In genomic region chr7:34400070-34400469, GRCm38 (mm10) we compare ENCODE assay signal across 12 mouse cellular contexts. TPM values are rescaled to one million over a fixed set of nuclear protein-coding genes. Genes with fewer than 3 reads are reported as not detected.
DNase-seq lines count a peak whose midpoint lies in the region; ATAC-seq and TF ChIP-seq lines count a peak whose summit lies in the region.
"Had no signal": no experiment of that assay in that cellular context is flagged by ENCODE, and none has a peak within 500 bp of the region (broad histone marks: within the 10 kb centered on the region; RNA-seq: fewer than 3 reads in every experiment).

No protein-coding gene starts in this region.

- no peaks in the 10 kb centered on the region for H3K36me3 ChIP-seq in kidney, adult 2 months (ENCODE audit: control insufficient read depth, insufficient read depth, low read length)
- H3K36me3 ChIP-seq in kidney, embryonic 16.5 days (ENCODE audit: insufficient read depth, low read length), result no peaks in the 10 kb centered on the region
- H3K36me3 ChIP-seq in spleen, adult 2 months (ENCODE audit: control insufficient read depth, insufficient read depth, low read length), result no peaks in the 10 kb centered on the region
- H3K36me3 ChIP-seq: heart, embryonic 13.5 days; liver, embryonic 13.5 days had no signal

- no peak for DNase-seq in kidney, adult 2 months
- peak in 1 of 2 experiments; percentile 8 for DNase-seq in spleen, adult 2 months (ENCODE audit: low read depth in 1 of 2, low spot score in 2 of 2)
- no peak for DNase-seq in spleen, postnatal 36 days (ENCODE audit: low spot score in 2 of 2)
- peak; percentile 44 for DNase-seq in thymus, postnatal 14 days
- DNase-seq in left cerebral cortex, adult 11 months (ENCODE audit: low spot score), result no peak
- no peak for DNase-seq in heart, adult 8-10 months (ENCODE audit: low spot score)
- DNase-seq: liver, embryonic 13.5 days had no signal

- H3K4me2 ChIP-seq in kidney, embryonic 16.5 days (replicated peaks; ENCODE audit: low read depth, low read length), result no peak overlapping the region
- H3K4me2 ChIP-seq: heart, embryonic 13.5 days; liver, embryonic 13.5 days had no signal

- H3K4me3 ChIP-seq in kidney, adult 2 months (ENCODE audit: insufficient read depth, low read depth, low read length), result no peak overlapping the region
- no peak overlapping the region for H3K4me3 ChIP-seq in kidney, embryonic 16.5 days (ENCODE audit: low read length)
- no peak overlapping the region for H3K4me3 ChIP-seq in spleen, adult 2 months (ENCODE audit: extremely low read depth, insufficient read depth, insufficient read length)
- H3K4me3 ChIP-seq: heart, embryonic 13.5 days; liver, embryonic 13.5 days had no signal

- H3K27ac ChIP-seq in kidney, adult 2 months (ENCODE audit: insufficient read depth, low read depth, low read length), result no peak overlapping the region
- no peak overlapping the region for H3K27ac ChIP-seq in kidney, embryonic 16.5 days (ENCODE audit: low read length)
- H3K27ac ChIP-seq in spleen, adult 2 months (ENCODE audit: insufficient read depth, low read length), result no peak overlapping the region
- H3K27ac ChIP-seq: heart, embryonic 13.5 days; liver, embryonic 13.5 days had no signal

- TF ChIP-seq POLR2A in kidney, adult 2 months (IDR thresholded peaks at IDR 0.05; ENCODE audit: low read depth, low read length), result no peak
- no peak for TF ChIP-seq POLR2A in spleen, adult 2 months (IDR thresholded peaks at IDR 0.05; ENCODE audit: low read depth, low read length)

- no peaks in the 10 kb centered on the region for H3K9me3 ChIP-seq in kidney, embryonic 16.5 days (ENCODE audit: low read length)
- H3K9me3 ChIP-seq: heart, embryonic 13.5 days; liver, embryonic 13.5 days had no signal

- 59% methylated on average over 4 of the region's 4 CpGs for WGBS in kidney, adult 2 months
- WGBS in kidney, embryonic 16.5 days, result 59% methylated on average over 4 of the region's 4 CpGs
- WGBS in spleen, adult 2 months, result 50% methylated on average over 3 of the region's 4 CpGs

- H3K27me3 ChIP-seq in kidney, adult 2 months (replicated peaks; ENCODE audit: control insufficient read depth, insufficient read depth, low read length), result no peaks in the 10 kb centered on the region
- H3K27me3 ChIP-seq in kidney, embryonic 16.5 days (ENCODE audit: insufficient read depth, low read length), result no peaks in the 10 kb centered on the region
- H3K27me3 ChIP-seq in spleen, adult 2 months (ENCODE audit: control insufficient read depth, insufficient read depth, low read length), result no peaks in the 10 kb centered on the region
- H3K27me3 ChIP-seq: heart, embryonic 13.5 days; liver, embryonic 13.5 days had no signal

- H3K4me1 ChIP-seq in kidney, adult 2 months (ENCODE audit: control insufficient read depth, insufficient read depth, low read length), result no peaks in the 10 kb centered on the region; the same call in 1 of the 2 replicates
- peaks cover 3% of the 10 kb centered on the region; the same call in 1 of the 2 replicates for H3K4me1 ChIP-seq in kidney, embryonic 16.5 days (ENCODE audit: insufficient read depth, low read length)
- no peaks in the 10 kb centered on the region for H3K4me1 ChIP-seq in spleen, adult 2 months (ENCODE audit: control insufficient read depth, insufficient read depth, insufficient read length)
- H3K4me1 ChIP-seq: heart, embryonic 13.5 days; liver, embryonic 13.5 days had no signal

- H3K9ac ChIP-seq in kidney, embryonic 16.5 days (replicated peaks; ENCODE audit: low read length), result no peak overlapping the region
- H3K9ac ChIP-seq: heart, embryonic 13.5 days; liver, embryonic 13.5 days had no signal

- TF ChIP-seq CTCF in kidney, adult 2 months (conservative IDR thresholded peaks at IDR 0.05; ENCODE audit: insufficient read depth, insufficient read length, low read depth, low read length), result 0 out of 2 replicates have a peak, but pooled peaks have one; percentile 19
- TF ChIP-seq CTCF in spleen, adult 2 months (IDR thresholded peaks at IDR 0.05; ENCODE audit: extremely low read depth, insufficient read depth, insufficient read length, insufficient replicate concordance), result peak; percentile 2; the same call in 1 of the 2 replicates

- ATAC-seq in kidney, embryonic 16.5 days (ENCODE audit: low FRiP score, low TSS enrichment), result no peak
- peak; percentile 49 for ATAC-seq in activated CD4-positive, CD25-positive, alpha-beta regulatory T cell, adult 4 months
- ATAC-seq: inflammation-experienced regulatory T-cells, adult 6 months; midbrain, embryonic 16.5 days had no signal

RNA-seq across cellular contexts. Expression of gene Lsm14a, which starts 7.0 kb away (rescaled TPM):
- polyA plus RNA-seq in kidney, adult 2 months (2012; rRNA removed), result 41.5 and 48.1 TPM in 2 replicates
- 90.6 and 92.1 TPM in 2 replicates for polyA plus RNA-seq in kidney, embryonic 16.5 days (2015; fragmentation: Nextera tagmentation; extraction: Ambion mirVana)
- 33.6 and 37.1 TPM in 2 replicates for polyA plus RNA-seq in spleen, adult 2 months (2012; rRNA removed)
- 10 to 100 TPM; 43.9 to 51.3 TPM for polyA plus RNA-seq in activated CD4-positive, CD25-positive, alpha-beta regulatory T cell, adult 4 months (2017; shearing (Covaris generic))
- total RNA-seq in heart, adult 8-10 months (2022), result 10 to 100 TPM; 82.0 to 92.4 (median 85.0) TPM
